Mouse (Mus musculus) olfactory bulb, adult 2 months (tissue): ENCODE results near the gene Uox. TPM values are rescaled to one million over a fixed set of nuclear protein-coding genes. Genes with fewer than 3 reads are reported as not detected.

ENCODE experiments used
- H3K27ac ChIP-seq: fragments of 200-500 bp; 2 replicates; pipeline ENCODE4 v1.5.1; 2012; ENCODE audit warnings: low read depth, low read length; ENCODE audit not compliant: insufficient read depth
- H3K4me1 ChIP-seq: fragments of 200-500 bp; 2 replicates; pipeline ENCODE4 v1.6.1; 2012; ENCODE audit warnings: low read length; ENCODE audit not compliant: control insufficient read depth, insufficient read depth
- H3K4me3 ChIP-seq: fragments of 200-500 bp; 2 replicates; pipeline ENCODE4 v1.5.1; 2012; ENCODE audit warnings: mild to moderate bottlenecking, low read depth, low read length, moderate library complexity; ENCODE audit not compliant: insufficient read depth
- CTCF ChIP-seq: fragments of 200-500 bp; IDR thresholded peaks from 2 replicates; pipeline ENCODE4 v1.5.1; 2012; ENCODE audit warnings: low read depth, mild to moderate bottlenecking, low read length, moderate library complexity; ENCODE audit not compliant: insufficient read depth
- POLR2A ChIP-seq: fragments of 200-500 bp; IDR thresholded peaks from 2 replicates; pipeline ENCODE4 v1.6.1; 2012; ENCODE audit warnings: mild to moderate bottlenecking, low read depth, low read length, moderate library complexity; ENCODE audit not compliant: insufficient read depth
- WGBS: fragments of 180-500 bp; shearing (Covaris S2); methylation state at CpG from one replicate; pipeline ENCODE4 v1.1.7; 2018; 5-methylcytosine and 5-hydroxymethylcytosine counted together
- polyA plus RNA-seq: library from polyadenylated mRNA; stranded (reverse); fragments of >200 nt; gene quantifications from 2 replicates; pipeline ENCODE4 v1.2.4, GENCODE M21; 2012; ENCODE audit warnings: low replicate concordance; ENCODE audit not compliant: missing spikeins, insufficient read depth, insufficient read length

The Uox gene
- polyA plus RNA-seq, 1 experiment = not detected

DNA sequence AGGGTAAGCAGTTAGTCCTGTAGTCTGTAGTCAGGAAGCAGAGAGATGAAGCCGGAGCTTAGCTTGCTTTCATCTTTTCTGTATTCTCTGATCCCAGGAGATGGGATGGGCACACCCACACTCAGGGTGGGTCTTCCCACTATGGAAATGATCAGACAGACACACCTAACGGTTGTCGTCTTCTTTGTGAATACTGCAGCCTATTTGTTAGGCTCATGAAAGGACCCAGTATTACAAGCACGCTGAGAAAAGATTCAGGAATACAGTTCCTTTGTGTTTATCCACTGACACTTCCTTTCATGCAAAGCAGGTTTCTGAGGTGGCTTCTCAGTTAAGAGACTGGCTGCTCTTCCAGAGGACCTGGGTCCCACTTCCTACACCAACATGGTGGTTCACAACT lies 41.0 kb downstream of the Uox start:
- TF ChIP-seq POLR2A (no peak), CTCF (no peak)
- Histone ChIP-seq H3K4me3 (no peak overlapping the region), H3K27ac (no peak overlapping the region), H3K4me1 (peaks cover 2% of the 10 kb centered on the region; the same call in 1 of the 2 replicates)
- WGBS = 56% methylated on average over 4 of the region's 4 CpGs

DNA sequence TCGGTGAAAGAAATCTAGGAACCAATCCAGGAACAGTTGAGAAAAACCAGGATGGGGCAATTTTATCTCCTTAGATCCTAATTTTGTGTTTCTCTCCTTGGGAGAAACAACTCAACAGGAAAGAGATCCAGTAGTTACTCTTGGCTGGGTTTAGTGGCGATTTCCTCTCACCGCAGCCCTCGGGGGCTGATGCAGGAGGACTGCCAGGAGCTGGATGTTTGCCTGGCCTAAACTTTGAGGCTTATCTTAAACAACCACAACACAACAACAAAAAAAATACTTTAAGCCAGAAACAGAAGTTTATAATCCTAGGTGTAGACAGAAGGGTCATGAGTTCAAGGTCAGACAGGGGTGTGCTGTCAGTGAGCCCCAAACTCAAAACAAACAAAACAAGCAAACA lies 41.6 kb downstream of the Uox start:
- Histone ChIP-seq H3K27ac (no peak overlapping the region), H3K4me1 (peaks cover 2% of the 10 kb centered on the region; the same call in 1 of the 2 replicates), H3K4me3 (no peak overlapping the region)
- 63% methylated on average over 4 of the region's 4 CpGs for WGBS
- TF ChIP-seq CTCF = no peak

DNA sequence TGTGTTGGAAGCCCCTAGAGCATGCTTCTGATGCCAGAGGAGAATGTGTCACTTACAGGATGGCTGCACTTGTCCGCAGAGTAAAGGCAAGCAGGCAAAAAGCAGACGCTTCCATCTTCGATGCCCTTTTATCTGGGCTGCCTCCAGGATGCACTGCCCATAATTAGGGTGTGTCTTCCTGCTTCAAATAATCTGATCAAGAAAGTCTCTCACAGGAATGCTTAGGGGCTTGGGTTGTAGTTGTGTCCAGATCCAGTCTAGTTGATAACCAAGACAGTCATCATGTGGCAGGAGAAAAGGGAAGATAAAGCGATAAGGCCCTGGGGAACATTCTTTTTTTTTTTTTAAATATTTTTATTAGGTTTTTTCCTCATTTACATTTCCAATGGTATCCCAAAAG lies 45.3 kb downstream of the Uox start, which contains the start of gene Dnase2b:
TSS of gene Dnase2b (minus strand) at position 101 of the 400 bp plus-strand sequence.
- WGBS = 97% methylated on average over 4 of the region's 4 CpGs
- Histone ChIP-seq H3K27ac (no peak within 1 kb of the TSS), H3K4me3 (no peak within 1 kb of the TSS), H3K4me1 (peaks cover 4% of the 10 kb centered on the region)
- TF ChIP-seq POLR2A (no peak), CTCF (no peak)

DNA sequence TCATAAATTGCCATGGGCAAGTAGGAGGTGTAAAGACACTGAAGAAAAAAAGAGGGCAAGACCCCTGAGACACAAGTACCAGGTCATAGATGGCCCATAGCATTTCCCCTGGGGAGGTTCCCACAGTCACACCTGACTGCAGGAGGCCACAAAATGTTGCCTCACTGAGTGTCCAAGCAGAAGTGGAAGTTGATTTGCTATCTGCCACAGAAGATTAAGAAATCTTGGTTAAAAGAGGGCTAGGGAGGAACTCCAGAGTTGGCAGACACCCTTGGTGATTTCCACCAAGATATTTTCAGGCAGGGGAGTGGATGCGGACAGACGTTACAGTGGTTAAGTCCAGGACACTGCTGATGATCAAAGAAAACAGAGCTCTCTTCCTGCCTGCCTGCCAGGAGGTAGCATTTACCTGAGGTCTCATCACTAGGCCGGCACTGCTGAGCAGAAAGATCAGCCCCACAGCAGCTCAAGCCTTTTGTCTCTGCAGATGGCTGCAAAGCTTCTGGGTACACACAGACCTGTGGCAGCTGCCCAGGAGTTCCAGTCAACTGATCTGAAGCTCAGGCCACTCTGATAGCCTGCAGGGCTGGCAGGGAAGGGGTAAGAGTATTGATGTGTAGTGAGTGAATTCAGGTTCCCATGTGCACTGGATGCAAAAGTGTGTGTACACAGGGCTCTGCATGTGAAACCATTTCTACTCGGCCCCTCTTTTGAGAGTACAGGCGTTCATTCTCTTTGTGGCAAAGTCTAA lies 46.5 kb downstream of the Uox start:
- peaks cover 9% of the 10 kb centered on the region for H3K4me1 ChIP-seq
- WGBS = 88% methylated on average over 5 of the region's 5 CpGs
- H3K4me3 ChIP-seq = no peak overlapping the region
- no peak overlapping the region for H3K27ac ChIP-seq
- TF ChIP-seq POLR2A (no peak), CTCF (no peak)

DNA sequence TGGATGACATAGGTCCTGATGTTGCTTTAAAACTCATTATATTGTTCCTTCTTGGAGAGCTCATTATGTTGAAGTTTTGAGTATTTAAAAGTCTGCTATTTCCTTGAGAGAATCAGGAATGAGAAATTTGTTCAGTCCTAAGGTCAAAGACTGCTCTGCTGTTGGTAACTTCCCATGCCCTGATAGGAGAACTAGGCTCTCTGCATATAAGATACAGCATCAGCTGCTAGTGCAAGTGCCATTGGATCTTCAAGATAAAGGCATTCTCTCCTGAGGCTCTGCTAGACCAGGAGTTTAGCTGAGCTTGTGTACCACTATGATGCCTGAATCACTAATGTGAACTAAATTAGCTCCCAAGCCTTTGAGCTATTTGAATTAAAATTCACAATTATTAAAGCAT lies 47.7 kb downstream of the Uox start:
- no peak overlapping the region for H3K4me3 ChIP-seq
- H3K27ac ChIP-seq = no peak overlapping the region
- no peak for TF ChIP-seq CTCF
- TF ChIP-seq POLR2A = no peak
- H3K4me1 ChIP-seq = peaks cover 9% of the 10 kb centered on the region

DNA sequence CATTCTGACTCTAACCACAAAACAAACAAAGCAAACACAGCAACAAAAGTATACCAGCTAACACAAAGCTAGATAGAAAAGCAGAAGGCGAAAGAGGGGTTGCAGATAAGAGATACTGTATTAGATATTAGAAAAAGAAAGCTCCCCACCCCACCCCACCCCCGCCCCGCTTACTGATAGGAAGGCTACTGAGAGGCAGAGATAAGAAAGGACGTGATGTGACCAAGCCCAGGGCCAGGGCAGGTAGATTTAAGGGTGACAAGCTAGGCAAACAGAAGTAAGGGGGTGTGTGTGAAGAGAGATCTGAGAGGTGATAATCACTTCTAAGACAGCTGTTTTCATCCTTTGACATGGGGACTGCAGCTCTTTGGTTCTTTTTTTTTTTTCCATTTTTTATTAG lies 48.1 kb downstream of the Uox start:
- H3K4me3 ChIP-seq = no peak overlapping the region
- WGBS = 93% methylated on average over 4 of the region's 4 CpGs
- no peak overlapping the region for H3K27ac ChIP-seq

DNA sequence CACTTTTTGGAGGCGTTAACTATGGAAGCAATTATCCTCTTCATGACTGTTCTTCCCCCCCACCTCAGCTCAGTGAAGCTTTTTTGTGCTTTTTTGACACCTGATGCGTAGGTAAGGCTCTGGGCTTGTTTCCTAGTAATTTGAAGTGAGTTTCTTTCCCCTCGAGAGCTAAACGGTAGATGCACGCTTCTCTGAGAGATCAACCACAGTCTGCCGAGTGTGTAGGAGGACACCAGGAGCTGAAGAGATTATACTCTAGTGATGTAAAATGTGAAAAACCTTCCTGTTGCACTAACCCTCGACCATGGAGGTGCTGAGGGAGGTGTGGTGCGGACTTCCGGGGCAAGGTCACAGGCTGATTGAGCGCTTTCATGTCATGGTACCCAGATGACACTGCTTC lies 49.9 kb downstream of the Uox start:
- Histone ChIP-seq H3K4me1 (peaks cover 9% of the 10 kb centered on the region), H3K4me3 (no peak overlapping the region), H3K27ac (peak overlapping the region; percentile 16)
- no peak for TF ChIP-seq CTCF
- no peak for TF ChIP-seq POLR2A
- 43% methylated on average over 10 of the region's 10 CpGs for WGBS

More for the DNA sequence above, 48.1 kb downstream of the Uox start:
- TF ChIP-seq CTCF (no peak), POLR2A (no peak)
- peaks cover 9% of the 10 kb centered on the region for H3K4me1 ChIP-seq

DNA sequence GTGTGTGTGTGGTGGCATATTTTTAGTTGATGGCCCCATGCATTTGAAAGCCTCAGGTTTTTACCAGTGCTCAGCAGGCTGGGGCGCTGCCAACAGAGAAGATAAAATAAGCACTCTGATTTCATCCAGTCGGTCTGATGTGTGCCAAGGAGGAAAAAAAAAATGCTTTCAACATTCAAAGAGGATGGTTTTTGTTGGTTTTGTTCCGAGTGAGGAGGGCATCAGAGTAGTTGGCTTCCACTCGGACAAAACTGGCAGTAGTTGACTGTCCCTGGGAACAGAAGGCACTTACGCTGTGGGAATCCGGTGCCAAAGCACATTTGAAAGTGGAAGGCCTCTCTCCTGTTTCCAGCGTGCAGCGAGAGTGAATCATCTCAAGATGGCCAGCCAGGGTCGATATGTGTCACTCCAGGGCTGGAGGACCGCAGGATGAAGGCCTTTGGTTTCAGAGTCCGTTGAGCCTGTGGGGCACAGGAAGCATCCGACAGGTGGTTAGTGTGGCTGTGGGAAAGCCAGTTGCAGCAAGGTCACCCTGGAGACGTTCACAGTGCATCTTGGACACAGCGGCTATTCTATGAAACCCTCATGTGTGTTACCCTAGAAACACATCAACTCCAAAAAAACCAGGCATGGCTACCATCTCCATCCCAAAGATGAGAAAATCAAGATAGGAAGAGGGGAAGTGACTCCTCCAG lies 50.5 kb downstream of the Uox start:
- Histone ChIP-seq H3K27ac (peak overlapping the region; percentile 16; the same call in 1 of the 2 replicates), H3K4me3 (no peak overlapping the region), H3K4me1 (peaks cover 9% of the 10 kb centered on the region)
- TF ChIP-seq POLR2A = no peak
- no peak for TF ChIP-seq CTCF
- 40% methylated on average over 14 of the region's 14 CpGs for WGBS

DNA sequence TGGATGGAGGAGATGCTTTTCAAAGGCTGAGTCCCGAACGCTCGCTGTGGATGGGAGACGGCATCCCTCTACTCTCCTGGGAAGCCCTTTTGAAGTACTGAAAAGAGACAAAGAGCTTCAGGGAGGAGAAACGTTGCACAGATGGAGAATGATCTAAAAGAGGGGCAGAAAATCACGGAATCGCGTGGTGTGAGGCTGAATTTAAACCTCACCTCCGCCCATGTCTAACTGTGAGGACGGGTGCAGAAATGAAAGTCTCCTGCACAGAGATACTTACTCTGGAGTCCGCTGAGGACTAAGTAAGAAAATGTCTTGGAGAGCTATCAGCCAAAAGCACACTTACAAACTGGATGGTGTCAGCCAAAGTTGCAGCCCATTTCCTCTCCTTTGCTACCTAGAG lies 51.7 kb downstream of the Uox start:
- TF ChIP-seq CTCF (no peak), POLR2A (no peak)
- 81% methylated on average over 11 of the region's 11 CpGs for WGBS
- no peak overlapping the region for H3K4me3 ChIP-seq
- peaks cover 9% of the 10 kb centered on the region for H3K4me1 ChIP-seq
- no peak overlapping the region for H3K27ac ChIP-seq
